Mouse (Mus musculus) kidney, postnatal 0 days (tissue): ENCODE results near the gene Ndufb7. TPM values are rescaled to one million over a fixed set of nuclear protein-coding genes. Genes with fewer than 3 reads are reported as not detected.

Source experiments
- ATAC-seq: fragments of 200-750 bp; cut with Nextera tagmentation; replicated peaks from 2 replicates; pipeline ENCODE4 v1.8.0; 2017; ENCODE audit warnings: low read depth, moderate number of reproducible peaks, moderate TSS enrichment, moderate library complexity; ENCODE audit not compliant: low FRiP score
- DNase-seq: peaks from one replicate; pipeline ENCODE4 v3.0.0-alpha.2; 2016; ENCODE audit warnings: low spot score
- H3K27ac ChIP-seq: fragments of 300-500 bp; sonication (generic); 2 replicates; pipeline ENCODE4 v1.5.1; 2014; ENCODE audit warnings: mild to moderate bottlenecking
- H3K27me3 ChIP-seq: fragments of 300-500 bp; sonication (generic); 2 replicates; pipeline ENCODE4 v1.6.1; 2014; ENCODE audit warnings: low read length, mixed read lengths; ENCODE audit not compliant: insufficient read depth
- H3K36me3 ChIP-seq: fragments of 300-500 bp; sonication (generic); 2 replicates; pipeline ENCODE4 v1.6.1; 2014; ENCODE audit warnings: low read length, mixed read lengths; ENCODE audit not compliant: insufficient read depth
- H3K4me1 ChIP-seq: fragments of 300-500 bp; sonication (generic); replicated peaks from 2 replicates; pipeline ENCODE4 v1.6.1; 2014; ENCODE audit warnings: antibody characterized with exemption, low read length, mixed read lengths; ENCODE audit not compliant: insufficient read depth
- H3K4me2 ChIP-seq: fragments of 300-500 bp; sonication (generic); 2 replicates; pipeline ENCODE4 v1.6.1; 2014; ENCODE audit warnings: mild to moderate bottlenecking, low read length, moderate library complexity, mixed read lengths
- H3K4me3 ChIP-seq: fragments of 300-500 bp; sonication (generic); replicated peaks from 2 replicates; pipeline ENCODE4 v1.5.1; 2014; ENCODE audit warnings: low read depth, low read length
- H3K9ac ChIP-seq: fragments of 300-500 bp; sonication (generic); 2 replicates; pipeline ENCODE4 v1.6.1; 2014; ENCODE audit warnings: low read depth, low read length
- H3K9me3 ChIP-seq: fragments of 300-500 bp; sonication (generic); replicated peaks from 2 replicates; pipeline ENCODE4 v1.6.1; 2016; ENCODE audit warnings: low read length, inconsistent platforms, mixed read lengths
- CTCF ChIP-seq: IDR thresholded peaks from 2 replicates; pipeline ENCODE4 v1.5.1; 2016; ENCODE audit warnings: antibody characterized with exemption, low read depth, mild to moderate bottlenecking, moderate library complexity
- WGBS: fragments of 180-500 bp; shearing (Covaris S2); extraction: QIAGEN DNeasy Blood & Tissue Kit; methylation state at CpG from one replicate; pipeline ENCODE4 v1.1.7; 2014; 5-methylcytosine and 5-hydroxymethylcytosine counted together
- polyA plus RNA-seq: library from polyadenylated mRNA; unstranded; fragments of >200 nt; fragmentation: Nextera tagmentation; extraction: Ambion mirVana; gene quantifications from 2 replicates; pipeline ENCODE4 v1.2.1, GENCODE M21; 2015

The Ndufb7 gene
- polyA plus RNA-seq, 1 experiment from 2014 or later: 515 TPM

DNA sequence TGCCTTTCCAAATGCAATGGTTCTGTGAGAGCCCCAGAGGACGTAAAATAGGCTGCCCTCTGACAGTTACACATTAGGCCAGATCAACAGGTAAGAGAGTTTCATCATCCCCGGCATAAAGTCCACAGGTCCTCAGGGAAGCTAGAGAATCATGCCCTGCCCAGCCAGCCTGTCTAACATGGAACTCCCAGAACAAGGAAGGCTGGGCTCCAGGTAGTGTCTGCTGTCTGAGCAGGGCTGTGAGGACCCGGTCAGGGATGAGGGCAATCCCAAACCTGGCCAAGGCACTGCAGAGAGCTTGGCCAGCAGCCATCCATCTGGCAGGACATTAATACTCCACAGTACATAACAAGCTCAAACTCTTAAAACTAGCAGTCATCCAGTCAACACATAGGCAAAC lies 18.9 kb downstream of the Ndufb7 start:
- ATAC-seq: no peak
- Histone ChIP-seq H3K4me2 (no peak overlapping the region), H3K4me3 (no peak overlapping the region), H3K9me3 (no peaks in the 10 kb centered on the region), H3K36me3 (0 out of 2 replicates have a peak, but pooled peaks cover 2% of the 10 kb centered on the region), H3K9ac (0 out of 2 replicates have a peak overlapping the region, but pooled peaks have one; percentile 23), H3K27ac (no peak overlapping the region), H3K4me1 (0 out of 2 replicates have a peak, but pooled peaks cover 4% of the 10 kb centered on the region), H3K27me3 (no peaks in the 10 kb centered on the region)
- no peak for TF ChIP-seq CTCF
- WGBS: 65% methylated on average over 3 of the region's 3 CpGs
- DNase-seq: no peak

- no peak for ATAC-seq
- Histone ChIP-seq H3K27ac (no peak overlapping the region), H3K27me3 (no peaks in the 10 kb centered on the region), H3K36me3 (0 out of 2 replicates have a peak, but pooled peaks cover 2% of the 10 kb centered on the region), H3K4me1 (peaks cover 8% of the 10 kb centered on the region; the same call in 1 of the 2 replicates), H3K9ac (no peak overlapping the region), H3K4me3 (no peak overlapping the region), H3K9me3 (no peaks in the 10 kb centered on the region), H3K4me2 (no peak overlapping the region)
- DNase-seq: no peak
- 48% methylated on average over 6 of the region's 6 CpGs for WGBS
- no peak for TF ChIP-seq CTCF
Observed at GRCm38 (mm10) chr8:83587644-83588043, 21.2 kb downstream of the Ndufb7 start.

GRCm38 (mm10) chr8:83588886-83589285 lies 22.4 kb downstream of the Ndufb7 start:
- H3K36me3 ChIP-seq: 0 out of 2 replicates have a peak, but pooled peaks cover 2% of the 10 kb centered on the region
- no peak overlapping the region for H3K27ac ChIP-seq
- H3K27me3 ChIP-seq: no peaks in the 10 kb centered on the region
- H3K9me3 ChIP-seq: no peaks in the 10 kb centered on the region
- no peak overlapping the region for H3K4me3 ChIP-seq
- no peak for ATAC-seq
- DNase-seq: no peak
- no peak for TF ChIP-seq CTCF
- no peak overlapping the region for H3K9ac ChIP-seq
- no peak overlapping the region for H3K4me2 ChIP-seq
- 87% methylated on average over 5 of the region's 5 CpGs for WGBS
- peaks cover 14% of the 10 kb centered on the region; the same call in 1 of the 2 replicates for H3K4me1 ChIP-seq

DNA sequence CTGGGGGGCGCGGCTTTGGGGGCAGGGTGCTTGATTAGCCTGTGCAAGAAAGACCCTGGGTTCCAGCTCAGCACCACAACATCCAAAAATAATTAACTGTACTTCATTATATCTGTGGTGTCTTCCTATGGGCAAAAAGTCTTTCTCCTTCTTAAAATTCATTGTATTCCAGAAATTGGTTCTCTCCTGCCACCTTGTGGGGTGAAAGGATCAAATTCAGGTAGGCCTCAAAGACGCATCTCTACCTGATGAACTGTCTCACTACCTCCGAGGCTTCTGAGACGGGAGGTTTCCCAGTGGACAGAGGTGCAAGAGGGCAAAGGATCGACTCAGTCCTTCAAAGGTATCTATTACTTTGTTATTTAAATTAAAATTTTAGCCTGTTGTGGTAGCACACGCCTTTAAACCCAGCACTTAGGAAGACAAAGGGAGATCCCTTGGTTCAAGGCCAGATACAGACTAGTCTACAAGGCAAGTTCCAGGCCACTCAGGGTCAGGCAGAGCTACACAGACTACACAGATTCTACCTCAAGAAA lies 24.1 kb downstream of the Ndufb7 start:
- TF ChIP-seq CTCF: peak; percentile 55
- no peak for DNase-seq
- Histone ChIP-seq H3K9ac (no peak overlapping the region), H3K4me1 (peaks cover 14% of the 10 kb centered on the region; the same call in 1 of the 2 replicates), H3K36me3 (no peaks in the 10 kb centered on the region), H3K9me3 (no peaks in the 10 kb centered on the region), H3K4me2 (no peak overlapping the region), H3K27ac (no peak overlapping the region), H3K4me3 (no peak overlapping the region), H3K27me3 (no peaks in the 10 kb centered on the region)
- 74% methylated on average over 7 of the region's 7 CpGs for WGBS
- no peak for ATAC-seq

- no peaks in the 10 kb centered on the region for H3K27me3 ChIP-seq
- DNase-seq (no peak), ATAC-seq (no peak)
- peak overlapping the region; percentile 69; the same call in 1 of the 2 replicates for H3K9ac ChIP-seq
- H3K36me3 ChIP-seq: no peaks in the 10 kb centered on the region
- peaks cover 14% of the 10 kb centered on the region; the same call in 1 of the 2 replicates for H3K4me1 ChIP-seq
- peak overlapping the region; percentile 73 for H3K4me2 ChIP-seq
- no peaks in the 10 kb centered on the region for H3K9me3 ChIP-seq
- H3K27ac ChIP-seq: no peak overlapping the region
- peak overlapping the region; percentile 68; the same call in 1 of the 2 replicates for H3K4me3 ChIP-seq
- WGBS: 43% methylated on average over 3 of the region's 3 CpGs
- no peak for TF ChIP-seq CTCF
Observed at GRCm38 (mm10) chr8:83592682-83593081, 26.2 kb downstream of the Ndufb7 start.

GRCm38 (mm10) chr8:83593325-83594166 lies 27.1 kb downstream of the Ndufb7 start:
- TF ChIP-seq CTCF: no peak
- WGBS: 4% methylated on average over 22 of the region's 22 CpGs
- Histone ChIP-seq H3K9me3 (no peaks in the 10 kb centered on the region), H3K4me3 (peak overlapping the region; percentile 68), H3K4me2 (peak overlapping the region; percentile 73), H3K36me3 (no peaks in the 10 kb centered on the region), H3K4me1 (peaks cover 10% of the 10 kb centered on the region; the same call in 1 of the 2 replicates), H3K27ac (peak overlapping the region; percentile 84), H3K27me3 (no peaks in the 10 kb centered on the region), H3K9ac (peak overlapping the region; percentile 69)
- no peak for DNase-seq
- ATAC-seq: peak; percentile 33
